Mouse (Mus musculus): Measurements from ENCODE around the gene Folr1. TPM values are rescaled to one million over a fixed set of nuclear protein-coding genes. Genes with fewer than 3 reads are reported as not detected.

Folr1 gene
- total RNA-seq, 2 experiments from 2014 or later, result not detected

DNA sequence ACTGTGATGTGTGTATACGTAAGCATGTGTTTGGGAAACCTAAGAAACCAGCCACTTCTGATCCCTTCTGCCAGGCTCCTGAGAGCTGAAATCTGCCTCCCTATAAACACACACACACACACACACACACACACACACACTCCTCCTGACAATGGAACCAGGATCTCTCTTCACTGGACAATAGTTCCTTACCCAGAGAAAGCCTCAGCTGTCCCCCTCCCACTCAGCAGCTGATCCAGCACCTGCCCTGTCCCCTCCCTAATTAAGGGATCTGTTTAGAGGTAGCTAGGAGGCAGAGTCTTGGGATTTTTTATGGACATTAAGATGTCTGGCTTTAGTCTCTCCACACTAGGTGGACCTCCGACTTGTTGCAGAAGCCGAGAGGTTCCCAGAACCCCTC is 35.7 kb downstream of the Folr1 start:
- no peak for ATAC-seq (replicated peaks; ENCODE audit: poor library complexity, severe bottlenecking)

DNA sequence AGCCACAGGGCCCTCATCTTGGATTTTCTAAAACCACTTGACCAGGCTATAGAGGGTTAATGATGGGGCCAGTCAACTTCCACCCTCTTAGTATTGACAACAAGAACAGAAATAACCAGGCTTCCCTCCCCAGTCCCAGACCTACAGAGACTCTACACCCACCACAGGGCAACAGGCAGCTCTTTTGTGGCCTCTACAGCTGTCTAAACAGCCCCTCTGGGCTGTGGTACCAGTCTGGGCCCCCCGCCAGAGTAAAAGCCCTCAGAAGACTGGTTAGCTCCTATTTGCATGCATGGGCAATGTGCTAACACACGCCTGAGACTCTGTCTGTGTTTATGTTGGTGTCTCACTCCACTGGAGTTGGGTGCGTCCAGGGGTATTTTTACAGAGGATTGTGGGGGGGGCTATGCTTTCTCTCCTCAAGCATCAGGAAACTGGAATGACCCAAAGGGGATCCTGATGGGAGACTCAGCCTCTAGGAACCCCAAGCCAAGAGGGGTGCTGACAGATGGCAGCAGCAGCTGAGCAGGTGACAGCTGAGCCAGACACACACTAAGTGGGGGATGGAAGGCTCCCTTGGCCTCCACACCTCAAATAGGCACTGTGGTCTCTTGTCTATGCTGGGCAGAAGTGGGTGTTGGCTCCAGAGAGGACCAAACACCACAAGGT is 36.5 kb downstream of the Folr1 start:
- no peak for ATAC-seq (replicated peaks; ENCODE audit: poor library complexity, severe bottlenecking)

DNA sequence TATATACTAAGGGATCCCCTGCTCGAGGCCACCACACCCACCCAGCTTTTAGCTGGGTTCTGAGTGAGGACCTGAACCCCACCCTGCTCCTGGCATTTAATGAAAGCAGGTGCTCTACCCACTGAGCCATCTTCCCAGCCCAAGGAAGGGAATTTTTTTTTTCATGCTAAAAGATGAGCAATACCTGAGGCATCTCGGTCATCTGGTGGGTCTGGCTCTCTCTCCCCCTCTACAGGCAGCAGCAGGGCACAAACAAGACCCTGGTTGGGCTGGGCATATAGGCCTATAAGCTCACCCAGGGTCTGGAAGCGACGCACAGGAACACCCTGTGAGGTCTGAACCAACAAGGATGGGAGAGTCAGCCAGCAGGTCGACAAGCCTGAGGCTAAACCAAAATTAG is 37.2 kb downstream of the Folr1 start:
- ATAC-seq (replicated peaks; ENCODE audit: poor library complexity, severe bottlenecking), result no peak

DNA sequence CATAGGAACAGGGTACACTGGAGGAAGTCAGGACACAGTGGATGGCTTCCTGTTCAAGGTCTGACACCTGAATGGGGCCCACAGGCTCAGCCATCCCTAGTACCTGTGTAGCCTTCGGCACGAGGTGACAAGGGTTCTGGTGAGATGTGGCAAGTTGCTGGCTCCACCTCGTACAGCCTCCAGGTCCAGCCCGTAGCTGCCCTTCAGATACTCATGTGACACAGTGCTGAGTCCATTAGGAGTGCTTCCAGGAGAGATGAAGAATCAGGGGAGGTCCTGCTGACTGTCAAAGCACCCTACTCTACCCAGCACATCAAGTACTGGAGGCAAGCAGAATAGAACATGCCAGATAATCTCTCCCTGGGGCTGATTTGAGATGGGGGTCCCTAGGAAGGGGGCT is 38.2 kb downstream of the Folr1 start:
- no peak for ATAC-seq (replicated peaks; ENCODE audit: poor library complexity, severe bottlenecking)

DNA sequence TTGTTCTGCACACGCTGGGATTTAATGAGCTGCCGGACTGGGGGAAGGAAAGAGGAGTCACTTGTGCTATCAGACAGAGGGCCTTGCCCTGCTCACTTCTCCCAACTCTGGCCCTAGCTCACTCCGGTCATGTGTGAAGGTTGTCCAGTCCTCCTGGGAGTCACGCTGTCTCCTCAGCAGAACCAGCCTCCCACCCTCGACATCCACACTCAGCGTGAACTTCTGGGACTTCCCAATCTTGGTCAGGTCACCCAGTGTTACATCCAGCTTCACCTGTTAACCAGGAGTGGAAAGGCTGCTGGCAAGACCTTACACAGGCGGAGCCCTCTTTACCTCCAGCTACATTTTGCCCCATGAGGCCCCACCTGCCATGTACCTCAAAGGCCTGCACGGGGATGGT is 39.2 kb downstream of the Folr1 start:
- no peak for ATAC-seq (replicated peaks; ENCODE audit: poor library complexity, severe bottlenecking)

DNA sequence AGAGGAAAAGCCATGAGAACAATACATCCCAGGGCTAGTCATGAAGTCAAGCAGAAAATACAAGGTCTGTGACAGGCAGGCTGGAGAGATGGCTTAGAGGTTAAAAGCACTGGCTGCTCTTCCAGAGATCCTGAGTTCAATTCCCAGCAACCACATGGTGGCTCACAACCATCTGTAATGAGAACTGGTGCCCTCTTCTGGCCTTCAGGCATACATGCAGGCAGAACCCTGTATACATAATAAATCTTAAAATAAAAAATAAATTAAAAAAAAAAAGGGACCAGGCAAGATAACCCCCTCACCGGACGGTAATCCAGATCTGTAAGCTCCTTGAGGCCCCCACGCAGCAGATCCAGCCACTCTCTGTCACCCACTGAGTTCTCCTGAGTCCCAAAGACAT is 40.2 kb downstream of the Folr1 start:
- no peak for ATAC-seq (replicated peaks; ENCODE audit: poor library complexity, severe bottlenecking)

DNA sequence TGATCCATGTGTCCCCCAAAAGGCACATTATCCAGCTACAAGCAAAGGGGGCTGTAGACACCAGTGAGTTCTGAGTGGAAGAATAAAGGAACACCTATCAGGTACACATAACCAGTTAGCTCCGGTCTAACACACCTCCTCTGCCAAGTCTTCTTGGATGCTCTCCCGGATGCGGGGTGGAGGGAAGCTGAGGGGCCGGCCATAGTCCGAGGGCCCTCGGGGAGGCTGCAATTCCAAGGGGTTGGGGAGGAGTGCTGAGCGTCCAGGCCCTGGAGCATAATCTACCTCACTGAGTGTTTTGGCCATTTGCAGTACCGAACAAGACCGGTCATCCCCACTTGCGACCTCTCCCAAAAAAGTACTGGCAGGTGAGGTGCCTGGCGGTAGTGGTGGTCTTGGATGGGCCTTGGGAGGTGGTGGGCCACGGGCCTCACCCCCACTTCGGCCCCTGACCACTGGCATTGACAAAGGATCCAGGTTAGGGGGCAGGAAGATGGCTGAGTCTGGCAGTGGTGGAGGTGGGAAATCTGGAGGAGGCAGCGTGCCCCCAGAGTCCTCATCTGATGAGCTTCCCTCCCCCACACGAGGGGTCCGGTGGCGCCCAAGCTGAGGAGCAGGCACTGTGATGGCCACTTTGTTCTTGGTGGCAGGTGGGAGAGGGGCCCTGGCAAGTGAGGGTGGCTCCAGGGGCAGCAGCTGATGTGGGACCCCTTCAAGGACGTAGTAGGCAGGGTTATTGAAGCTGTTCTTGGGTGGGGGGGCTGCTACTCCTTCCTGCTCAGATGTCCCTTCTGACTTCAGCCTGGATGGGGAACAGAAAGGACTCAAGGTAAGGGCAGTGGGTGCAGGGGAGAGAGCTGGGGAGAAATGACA is 46.6 kb downstream of the Folr1 start:
- no peak for ATAC-seq (replicated peaks; ENCODE audit: poor library complexity, severe bottlenecking)

DNA sequence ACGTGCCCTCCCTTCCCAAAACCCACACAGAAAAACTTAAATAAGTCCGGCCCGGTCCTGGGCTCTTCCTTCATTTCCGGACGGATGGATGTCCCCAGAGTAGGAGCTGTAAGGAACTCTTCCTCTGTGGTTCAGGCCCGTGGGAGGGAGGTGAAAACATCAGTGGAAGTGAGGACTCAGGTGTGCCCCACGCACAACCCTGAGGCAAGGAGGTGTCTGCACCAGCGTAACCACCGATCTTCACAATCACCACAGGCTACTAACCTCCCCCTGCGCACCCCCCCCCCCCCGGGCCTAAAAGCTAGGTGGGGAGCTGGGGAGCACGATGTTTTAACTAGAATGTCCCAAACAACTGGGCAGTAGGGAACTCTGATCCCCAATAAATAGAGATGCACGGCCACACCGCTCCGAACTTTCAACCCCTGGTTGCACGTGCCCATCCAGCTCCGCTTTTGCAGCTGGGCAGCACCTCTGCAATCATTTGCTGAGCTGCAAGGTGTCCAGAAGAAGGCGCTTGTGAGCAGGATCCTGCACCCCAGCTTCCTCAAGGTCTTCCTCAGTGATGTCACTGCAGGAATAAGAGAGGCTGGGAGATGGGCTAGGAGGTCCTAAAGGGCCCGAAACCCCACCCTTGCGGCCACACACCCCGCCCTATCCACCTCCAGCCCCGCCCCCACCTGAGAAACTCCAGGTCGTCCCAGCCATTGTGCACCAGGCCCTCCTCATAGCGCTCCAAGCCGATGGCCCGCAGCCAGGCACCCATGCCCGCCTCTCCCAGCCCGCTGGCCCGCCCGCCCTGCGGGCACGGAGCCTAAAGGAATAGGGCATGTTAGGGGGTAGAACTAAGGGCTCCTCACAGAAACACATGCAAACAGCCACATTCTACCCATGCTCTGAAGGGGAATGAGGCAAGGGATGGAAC is 47.5 kb downstream of the Folr1 start:
- ATAC-seq (replicated peaks; ENCODE audit: poor library complexity, severe bottlenecking), result no peak

DNA sequence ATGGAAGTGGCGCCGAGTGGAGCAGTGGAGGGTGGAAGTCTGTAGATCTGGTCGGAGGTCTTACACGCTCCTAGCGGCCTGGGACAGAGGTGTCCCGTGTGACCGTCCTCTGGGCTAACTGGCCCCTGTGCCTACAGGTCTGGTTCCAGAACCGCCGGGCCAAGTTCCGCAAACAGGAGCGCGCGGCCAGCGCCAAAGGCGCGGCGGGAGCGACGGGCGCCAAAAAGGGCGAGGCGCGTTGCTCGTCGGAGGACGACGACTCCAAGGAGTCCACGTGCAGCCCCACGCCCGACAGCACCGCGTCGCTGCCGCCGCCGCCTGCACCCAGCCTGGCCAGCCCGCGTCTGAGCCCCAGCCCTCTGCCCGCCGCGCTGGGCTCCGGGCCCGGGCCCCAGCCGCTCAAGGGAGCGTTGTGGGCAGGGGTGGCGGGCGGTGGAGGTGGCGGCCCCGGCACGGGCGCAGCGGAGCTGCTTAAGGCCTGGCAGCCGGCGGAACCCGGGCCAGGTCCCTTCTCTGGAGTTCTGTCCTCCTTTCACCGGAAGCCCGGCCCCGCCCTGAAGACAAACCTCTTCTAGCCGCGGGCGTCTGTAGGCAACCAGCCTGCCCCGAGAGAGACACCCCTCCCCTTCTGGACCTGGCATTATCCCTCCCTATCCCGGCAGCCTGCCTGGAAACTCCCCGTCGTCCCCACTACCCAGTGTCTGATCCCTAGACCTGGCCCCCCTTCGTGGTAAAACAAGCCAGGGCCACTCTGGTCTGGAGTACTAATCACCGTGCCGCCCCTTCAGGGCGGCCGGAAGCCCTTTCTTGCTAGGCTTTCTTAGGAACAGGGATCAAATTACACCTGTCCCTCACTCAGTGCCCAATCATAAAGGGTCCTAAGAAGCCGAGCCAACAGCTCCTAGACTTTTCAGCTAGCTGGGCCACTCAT is 48.8 kb downstream of the Folr1 start:
- peak; percentile 60 for ATAC-seq (replicated peaks; ENCODE audit: poor library complexity, severe bottlenecking)

DNA sequence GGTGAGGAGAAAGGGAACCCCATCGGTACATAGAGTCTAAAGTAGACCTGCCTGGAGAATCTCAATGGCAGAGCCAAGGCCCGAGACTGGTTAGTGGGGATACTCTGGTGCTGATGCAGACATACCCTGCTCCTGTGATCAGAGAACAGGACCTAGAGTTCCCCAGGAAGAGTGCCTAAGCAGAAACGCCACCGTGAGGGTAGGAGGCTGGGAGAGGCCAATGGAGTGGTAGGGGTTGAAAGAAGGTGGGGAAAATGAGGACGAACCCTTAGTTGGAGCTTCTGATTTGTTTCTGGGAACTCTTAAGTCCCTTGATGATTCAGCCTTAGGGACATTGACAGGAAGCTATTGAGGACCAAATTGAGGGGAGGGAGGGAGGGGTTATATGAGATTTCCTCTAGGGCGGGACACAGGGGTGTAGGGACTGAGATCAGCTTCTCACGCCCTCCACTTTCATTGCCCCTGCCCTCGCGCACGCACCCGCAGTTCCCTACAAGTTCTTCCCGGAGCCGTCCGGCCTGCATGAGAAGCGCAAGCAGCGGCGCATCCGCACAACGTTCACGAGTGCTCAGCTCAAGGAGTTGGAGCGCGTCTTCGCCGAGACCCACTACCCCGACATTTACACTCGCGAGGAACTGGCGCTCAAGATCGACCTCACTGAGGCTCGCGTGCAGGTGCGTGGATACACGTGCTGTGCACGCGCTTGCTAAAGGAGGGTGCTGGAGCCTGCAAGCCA is 50.1 kb downstream of the Folr1 start:
- no peak for ATAC-seq (replicated peaks; ENCODE audit: poor library complexity, severe bottlenecking)

DNA sequence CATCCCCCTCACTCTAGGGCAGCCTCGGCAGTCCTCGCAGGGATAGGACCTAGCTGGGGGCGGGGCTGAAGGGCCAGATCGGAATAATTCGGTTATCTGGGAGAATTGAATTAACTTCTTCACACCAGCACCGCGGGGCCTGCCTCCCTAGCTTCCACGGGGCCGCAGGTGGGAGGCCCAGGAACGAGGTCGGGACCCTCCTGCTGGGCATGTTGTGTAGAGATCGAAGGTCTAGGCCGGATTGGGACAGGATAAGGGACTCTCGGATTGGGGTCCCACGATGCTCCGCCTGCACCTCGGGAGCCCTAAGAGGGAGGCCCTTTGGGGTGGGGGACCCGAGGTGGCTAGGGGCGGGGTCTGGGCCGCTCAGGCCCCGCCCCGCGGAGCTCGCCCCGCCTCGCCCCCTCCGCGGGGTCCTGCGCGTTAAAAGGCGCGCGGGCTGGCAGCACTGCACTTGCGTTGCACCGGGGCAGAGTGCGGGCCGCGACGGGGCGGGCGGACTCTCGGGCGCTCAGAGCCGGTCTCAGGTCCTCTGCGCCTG is 52.7 kb downstream of the Folr1 start, which contains the start of gene Phox2a:
Gene Phox2a, plus strand, starts transcription at position 453 of the 541 bp plus-strand sequence.
- ATAC-seq (replicated peaks; ENCODE audit: poor library complexity, severe bottlenecking), result no peak

Other genes starting within 250 kb of the Folr1 start
- 19.3 and 19.6 TPM in 2 replicates for gene Clpb, start 207.2 kb downstream of the Folr1 start, total RNA-seq (2014; fragmentation: Nextera tagmentation)
- gene Clpb, start 207.2 kb downstream of the Folr1 start, total RNA-seq (2017), result 40.6 and 60.0 TPM in 2 replicates
- not detected in 2 replicates for gene Phox2a, start 52.5 kb downstream of the Folr1 start, total RNA-seq (2014; fragmentation: Nextera tagmentation)
- gene Phox2a, start 52.5 kb downstream of the Folr1 start, total RNA-seq (2017), result not detected in 2 replicates
- gene Inppl1, start 32.6 kb downstream of the Folr1 start, total RNA-seq (2014; fragmentation: Nextera tagmentation), result 2.0 and 6.5 TPM in 2 replicates
- gene Inppl1, start 32.6 kb downstream of the Folr1 start, total RNA-seq (2017), result 7.5 and 11.7 TPM in 2 replicates
- not detected in 2 replicates for gene Folr2, start 13.6 kb downstream of the Folr1 start, total RNA-seq (2014; fragmentation: Nextera tagmentation)
- gene Folr2, start 13.6 kb downstream of the Folr1 start, total RNA-seq (2017), result not detected in 2 replicates
- gene Anapc15, start 7.1 kb downstream of the Folr1 start, total RNA-seq (2014; fragmentation: Nextera tagmentation), result 111 and 144 TPM in 2 replicates
- gene Anapc15, start 7.1 kb downstream of the Folr1 start, total RNA-seq (2017), result 80.1 and 145 TPM in 2 replicates
- 76.6 and 89.7 TPM in 2 replicates for gene Lamtor1, start 35.1 kb upstream of the Folr1 start, total RNA-seq (2014; fragmentation: Nextera tagmentation)
- gene Lamtor1, start 35.1 kb upstream of the Folr1 start, total RNA-seq (2017), result 70.9 and 91.7 TPM in 2 replicates
- not detected in 2 replicates for gene Tomt, start 35.6 kb upstream of the Folr1 start, total RNA-seq (2014; fragmentation: Nextera tagmentation)
- 0.09 TPM in 1 of 2 replicates, not detected in the other for gene Tomt, start 35.6 kb upstream of the Folr1 start, total RNA-seq (2017)
- gene Lrrc51, start 63.1 kb upstream of the Folr1 start, total RNA-seq (2014; fragmentation: Nextera tagmentation), result 4.0 and 6.1 TPM in 2 replicates
- 3.8 TPM in 1 of 2 replicates, not detected in the other for gene Lrrc51, start 63.1 kb upstream of the Folr1 start, total RNA-seq (2017)
- 114 and 116 TPM in 2 replicates for gene Numa1, start 63.3 kb upstream of the Folr1 start, total RNA-seq (2014; fragmentation: Nextera tagmentation)
- gene Numa1, start 63.3 kb upstream of the Folr1 start, total RNA-seq (2017), result 153 and 204 TPM in 2 replicates
- 5.8 and 12.6 TPM in 2 replicates for gene Il18bp, start 147.9 kb upstream of the Folr1 start, total RNA-seq (2014; fragmentation: Nextera tagmentation)
- gene Il18bp, start 147.9 kb upstream of the Folr1 start, total RNA-seq (2017), result 1.1 and 3.7 TPM in 2 replicates
- gene Rnf121, start 194.7 kb upstream of the Folr1 start, total RNA-seq (2014; fragmentation: Nextera tagmentation), result 11.2 and 13.2 TPM in 2 replicates
- gene Rnf121, start 194.7 kb upstream of the Folr1 start, total RNA-seq (2017), result 12.0 and 13.1 TPM in 2 replicates
- 56.6 and 64.4 TPM in 2 replicates for gene Xndc1, start 194.7 kb upstream of the Folr1 start, total RNA-seq (2014; fragmentation: Nextera tagmentation)
- 17.0 and 23.2 TPM in 2 replicates for gene Xndc1, start 194.7 kb upstream of the Folr1 start, total RNA-seq (2017)
- gene Xntrpc, start 194.9 kb upstream of the Folr1 start, total RNA-seq (2014; fragmentation: Nextera tagmentation), result 1.8 and 3.4 TPM in 2 replicates
- gene Xntrpc, start 194.9 kb upstream of the Folr1 start, total RNA-seq (2017), result 1.5 and 2.3 TPM in 2 replicates
- gene Trpc2, start 212.3 kb upstream of the Folr1 start, total RNA-seq (2014; fragmentation: Nextera tagmentation), result not detected in 2 replicates
- not detected in 2 replicates for gene Trpc2, start 212.3 kb upstream of the Folr1 start, total RNA-seq (2017)
- gene Art1, start 231.0 kb upstream of the Folr1 start, total RNA-seq (2014; fragmentation: Nextera tagmentation), result not detected in 2 replicates
- gene Art1, start 231.0 kb upstream of the Folr1 start, total RNA-seq (2017), result 0.67 TPM in 1 of 2 replicates, not detected in the other
- gene Art5, start 238.7 kb upstream of the Folr1 start, total RNA-seq (2014; fragmentation: Nextera tagmentation), result 1.9 TPM in 1 of 2 replicates, not detected in the other
- gene Art5, start 238.7 kb upstream of the Folr1 start, total RNA-seq (2017), result not detected in 2 replicates
- not detected in 2 replicates for gene Chrna10, start 246.0 kb upstream of the Folr1 start, total RNA-seq (2014; fragmentation: Nextera tagmentation)
- gene Chrna10, start 246.0 kb upstream of the Folr1 start, total RNA-seq (2017), result not detected in 2 replicates

Measured in granulocyte monocyte progenitor cell, adult 5-6 weeks (primary cell).